Mouse (Mus musculus) CD8-positive naive resting alpha-beta T cell, adult 2 months (primary cell): ENCODE measurements around the gene Spdya.
"Not testable (repeated sequence)": the region's sequence is repeated elsewhere in the genome, so short reads cannot be mapped to it uniquely, and the experiment has no call there.

Source experiments
- DNase-seq, 2 experiments: peaks; one replicate each; pipeline ENCODE4 v3.0.0; 2022; ENCODE audit warnings: low read depth in 2 of 2, low spot score in 2 of 2

Gene Spdya

GRCm38 (mm10) chr17:71551757-71552451, at the start of gene Spdya:
TSS of gene Spdya (plus strand) at chr17:71552061.
- peak; percentile 31 to 44 for DNase-seq

GRCm38 (mm10) chr17:71506832-71507231, 45.0 kb upstream of the Spdya start:
- no peak for DNase-seq

- DNase-seq: no peak
Measured at GRCm38 (mm10) chr17:71510297-71510696, 41.6 kb upstream of the Spdya start.

GRCm38 (mm10) chr17:71526302-71526708, 25.6 kb upstream of the Spdya start:
- DNase-seq: no peak

GRCm38 (mm10) chr17:71526711-71527564, 24.9 kb upstream of the Spdya start, which contains the start of gene Ndc80:
TSS of gene Ndc80 (minus strand) at chr17:71526857.
- peak; percentile 87 to 88 for DNase-seq

GRCm38 (mm10) chr17:71528042-71528441, 23.8 kb upstream of the Spdya start:
- DNase-seq: no peak

GRCm38 (mm10) chr17:71535595-71535994, 16.3 kb upstream of the Spdya start:
- not testable (repeated sequence) for DNase-seq

GRCm38 (mm10) chr17:71537164-71537563, 14.7 kb upstream of the Spdya start:
- DNase-seq: no peak

GRCm38 (mm10) chr17:71548586-71548985, 3.3 kb upstream of the Spdya start:
- peak in 1 of 2 experiments; percentile 22 for DNase-seq

- peak in 1 of 2 experiments; percentile 8 for DNase-seq
Measured at GRCm38 (mm10) chr17:71551350-71551749, 511 bp upstream of the Spdya start.

GRCm38 (mm10) chr17:71552901-71553300, 1.0 kb downstream of the Spdya start:
- DNase-seq: peak in 1 of 2 experiments; percentile 2

GRCm38 (mm10) chr17:71561631-71562030, 9.8 kb downstream of the Spdya start:
- peak in 1 of 2 experiments; percentile 45 for DNase-seq

- no peak for DNase-seq
Measured at GRCm38 (mm10) chr17:71579176-71579705, 27.4 kb downstream of the Spdya start.

GRCm38 (mm10) chr17:71597881-71598658, 46.2 kb downstream of the Spdya start:
- no peak for DNase-seq

- DNase-seq: peak; percentile 79 to 89
Measured at GRCm38 (mm10) chr17:71598659-71599554, 47.0 kb downstream of the Spdya start.

GRCm38 (mm10) chr17:71615638-71616318, 63.9 kb downstream of the Spdya start, which contains the start of gene Wdr43:
TSS of gene Wdr43 (plus strand) at chr17:71615895.
- DNase-seq: peak; percentile 95 to 96

GRCm38 (mm10) chr17:71616319-71617032, 64.6 kb downstream of the Spdya start:
- DNase-seq: peak; percentile 11 to 13

GRCm38 (mm10) chr17:71617033-71617362, 65.1 kb downstream of the Spdya start:
- peak in 1 of 2 experiments; percentile 17 for DNase-seq

GRCm38 (mm10) chr17:71617974-71618373, 66.1 kb downstream of the Spdya start:
- DNase-seq: no peak
